Mouse (Mus musculus) G1E-ER4 (cell line): ENCODE measurements around the gene Fkbp8. TPM values are rescaled to one million over a fixed set of nuclear protein-coding genes. Genes with fewer than 3 reads are reported as not detected.

Source experiments
- GATA1 ChIP-seq: IDR thresholded peaks from one replicate; pipeline ENCODE4 v1.8.0; 2012; ENCODE audit warnings: low read length, inconsistent platforms
- polyA plus RNA-seq: library from polyadenylated mRNA; stranded (reverse); fragments of >175 nt; gene quantifications from 2 replicates; pipeline ENCODE4 v1.2.3, GENCODE M21; 2012

Gene Fkbp8
- polyA plus RNA-seq, 1 experiment, result 1,401 TPM

- no peak for TF ChIP-seq GATA1
Measured at GRCm38 (mm10) chr8:70535701-70536100, 8.2 kb downstream of the Fkbp8 start.

DNA sequence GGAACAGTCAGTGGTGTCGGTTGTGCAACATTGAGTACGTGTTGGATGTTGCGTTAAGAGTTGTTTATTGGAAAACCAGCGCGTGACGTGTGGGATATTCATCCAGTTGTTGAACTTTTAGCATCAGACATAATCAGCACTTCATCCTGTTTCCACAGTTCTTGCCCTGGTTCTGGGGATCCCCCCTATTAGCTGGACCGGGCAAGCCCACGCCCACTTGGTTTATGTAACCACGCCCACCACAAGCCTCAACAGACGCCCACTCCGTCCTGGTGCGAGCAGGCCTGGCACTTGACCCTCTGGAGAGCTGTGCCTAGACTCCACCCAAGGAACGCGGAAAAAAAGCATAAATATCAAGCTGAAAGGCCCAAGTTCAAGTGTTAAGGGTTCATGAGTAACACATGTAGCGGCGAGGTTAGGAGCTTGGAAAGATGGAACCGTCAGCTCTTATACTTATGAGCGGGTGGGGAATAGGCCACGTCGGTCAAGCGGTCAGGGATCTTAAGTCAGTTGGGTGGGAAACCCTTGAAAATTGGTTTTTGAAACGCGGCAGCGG, 10.6 kb downstream of the Fkbp8 start:
- TF ChIP-seq GATA1, result no peak

GRCm38 (mm10) chr8:70538633-70539076, 11.1 kb downstream of the Fkbp8 start:
- no peak for TF ChIP-seq GATA1

- no peak for TF ChIP-seq GATA1
Measured at GRCm38 (mm10) chr8:70539077-70539813, 11.7 kb downstream of the Fkbp8 start, which contains the start of gene Ell. TSS of gene Ell (plus strand) at chr8:70539457.

DNA sequence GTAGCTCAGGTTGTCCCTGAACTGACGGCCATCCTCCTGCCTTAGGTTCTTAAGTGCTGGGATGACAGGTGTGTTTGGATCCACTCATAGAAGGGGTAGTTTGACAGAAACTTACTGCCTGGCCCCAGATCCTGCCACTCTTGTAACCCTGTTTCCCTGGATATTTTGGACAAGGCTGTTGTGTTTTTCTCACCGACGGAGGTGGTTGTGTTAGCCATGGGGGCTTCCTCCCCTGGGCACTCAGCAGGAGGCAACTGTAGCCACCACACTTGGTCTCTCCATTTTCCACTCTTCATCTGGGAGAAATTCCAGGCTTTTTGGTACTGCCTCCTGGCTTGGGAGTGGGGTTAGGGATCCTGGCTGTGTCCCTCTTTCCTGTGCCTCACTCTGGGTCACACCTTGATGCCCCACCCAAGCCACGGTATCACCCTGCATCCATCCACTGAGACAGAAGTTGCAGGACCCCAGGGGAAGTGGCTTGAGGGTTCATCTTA, 12.5 kb downstream of the Fkbp8 start:
- no peak for TF ChIP-seq GATA1

GRCm38 (mm10) chr8:70540507-70541071, 13.1 kb downstream of the Fkbp8 start:
- TF ChIP-seq GATA1, result no peak

DNA sequence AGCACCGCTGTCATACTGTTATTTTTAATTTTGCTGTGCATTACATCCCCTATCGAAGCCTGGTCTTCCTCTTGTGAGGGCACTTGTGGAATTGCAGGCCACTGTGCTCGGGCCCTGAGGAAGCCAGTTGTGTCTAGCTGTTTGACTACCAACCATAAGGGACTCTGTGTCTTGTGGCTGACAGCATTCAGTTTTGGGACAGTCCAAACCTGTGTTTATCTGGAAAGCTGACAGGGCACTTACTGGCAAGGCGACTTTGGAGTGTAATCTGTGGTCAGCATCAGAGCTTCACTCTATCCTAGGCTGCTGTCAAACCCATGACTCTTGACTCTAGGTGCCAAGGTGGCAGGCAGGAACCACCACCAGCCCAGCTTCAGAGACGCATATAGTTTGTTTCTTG, 13.6 kb downstream of the Fkbp8 start:
- TF ChIP-seq GATA1, result no peak

- TF ChIP-seq GATA1, result no peak
Measured at GRCm38 (mm10) chr8:70544200-70544687, 16.7 kb downstream of the Fkbp8 start.

GRCm38 (mm10) chr8:70546412-70546811, 18.9 kb downstream of the Fkbp8 start:
- TF ChIP-seq GATA1, result no peak

GRCm38 (mm10) chr8:70547762-70548161, 20.2 kb downstream of the Fkbp8 start:
- no peak for TF ChIP-seq GATA1

- TF ChIP-seq GATA1, result no peak
Measured at GRCm38 (mm10) chr8:70549412-70550184, 22.1 kb downstream of the Fkbp8 start.

GRCm38 (mm10) chr8:70551558-70552161, 24.1 kb downstream of the Fkbp8 start:
- no peak for TF ChIP-seq GATA1

- no peak for TF ChIP-seq GATA1
Measured at GRCm38 (mm10) chr8:70552836-70553235, 25.3 kb downstream of the Fkbp8 start.

DNA sequence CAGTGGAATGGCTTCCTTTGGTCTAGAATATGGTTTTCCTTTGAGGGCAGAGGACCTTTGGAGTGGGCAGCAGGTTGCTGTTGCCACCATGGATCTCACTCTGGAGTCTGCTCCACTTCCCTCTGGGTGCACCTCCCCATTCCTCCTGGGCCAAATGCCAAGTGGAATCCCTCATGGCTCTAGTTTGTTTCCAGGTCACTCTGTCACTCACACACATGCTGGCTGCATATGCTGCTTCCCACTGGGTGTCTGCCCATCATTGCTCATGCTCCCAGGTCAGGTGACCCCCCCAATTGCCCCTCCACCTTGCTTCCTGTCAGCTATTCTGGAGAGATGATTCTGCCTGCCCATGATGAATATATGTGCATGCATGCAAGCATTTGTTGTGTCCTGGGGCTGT, 26.2 kb downstream of the Fkbp8 start:
- no peak for TF ChIP-seq GATA1

DNA sequence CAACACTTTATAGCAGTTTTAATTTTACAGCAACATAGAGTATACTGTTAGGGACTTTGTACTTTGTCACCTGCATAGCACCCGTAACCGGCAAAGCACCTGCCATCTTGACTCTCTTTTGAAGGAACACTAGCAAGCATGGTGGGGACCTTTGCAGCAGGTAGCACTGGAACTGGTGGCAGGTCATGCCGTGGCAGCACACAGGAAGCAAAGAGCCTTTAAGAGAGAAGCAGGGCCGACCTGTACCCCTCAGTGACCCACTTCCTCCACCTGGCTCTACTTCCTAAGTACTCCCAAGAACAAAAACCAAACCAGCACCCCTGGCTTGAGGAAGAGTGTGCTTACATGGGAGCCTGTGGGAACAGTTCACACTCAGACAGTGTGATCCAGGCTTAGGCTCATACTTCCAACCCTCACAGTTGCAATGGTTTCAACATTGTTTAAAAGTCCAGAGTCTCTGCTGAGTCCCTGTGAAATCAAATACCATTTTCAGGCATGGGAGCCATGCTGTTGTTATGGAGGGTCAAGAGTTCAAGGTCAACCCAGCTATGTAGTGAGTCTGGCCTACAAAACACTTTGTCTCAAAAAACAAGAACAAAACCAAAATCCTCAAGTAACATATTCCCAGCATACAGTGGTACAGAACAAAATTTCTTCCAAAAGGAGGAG, 27.7 kb downstream of the Fkbp8 start:
- no peak for TF ChIP-seq GATA1
